Mouse (Mus musculus): ENCODE measurements around the gene Arhgap5.

DNA sequence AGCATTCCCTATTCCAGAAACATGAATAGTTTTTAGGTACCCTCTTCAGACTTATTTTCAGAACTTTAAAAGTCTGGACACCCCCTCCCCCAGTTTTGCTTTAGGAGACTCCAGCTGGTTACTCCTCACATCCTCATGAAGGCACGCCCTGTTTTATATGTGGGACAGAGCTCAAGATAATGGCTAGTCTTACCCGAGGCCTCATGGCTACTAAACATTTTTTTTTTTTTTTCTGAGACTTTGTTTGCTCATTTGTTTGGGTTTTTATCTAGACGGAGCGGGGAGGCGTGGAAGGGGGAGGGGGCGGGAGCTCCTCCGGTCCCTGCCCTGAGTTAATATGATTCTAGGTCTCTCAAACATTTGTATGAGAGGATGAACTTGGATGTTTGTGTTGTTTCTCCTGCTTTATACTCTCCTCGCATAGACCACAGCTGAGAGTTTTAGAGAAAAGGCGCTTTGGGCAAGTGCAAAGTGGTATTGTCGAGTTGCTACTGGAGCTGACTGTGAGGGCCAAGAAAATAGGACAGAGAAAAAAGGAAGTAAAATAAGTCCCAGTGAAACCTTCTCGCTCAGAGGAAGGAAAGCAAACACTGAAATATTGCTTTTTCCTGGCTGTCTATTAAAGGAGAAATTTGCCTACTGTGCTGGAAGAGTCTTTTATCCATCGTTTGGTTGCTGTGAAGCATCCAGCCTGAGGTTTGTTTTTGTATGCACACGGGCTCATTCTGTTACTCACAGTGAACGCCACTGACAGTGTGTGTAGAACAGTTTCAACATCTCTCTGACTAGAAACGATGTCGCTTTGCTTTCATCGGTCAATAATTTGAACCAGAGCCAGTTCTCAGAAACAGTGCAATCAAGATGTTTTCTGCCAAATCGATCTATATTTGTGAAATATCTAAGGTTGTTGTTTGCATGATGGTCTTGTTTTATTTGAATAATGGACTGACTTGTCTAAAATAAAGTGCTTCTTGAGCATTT, 29.5 kb upstream of the Arhgap5 start:
- TF ChIP-seq CTCF (IDR thresholded peaks at IDR 0.05; ENCODE audit: borderline replicate concordance, insufficient read depth, low read length) (no peak), POLR2A (IDR thresholded peaks at IDR 0.05; ENCODE audit: low read depth, low read length) (no peak)

Measured in embryonic fibroblast, embryonic 13.5 days (primary cell).